Mouse (Mus musculus): ENCODE data around the gene Dnah9.

The Dnah9 gene

GRCm38 (mm10) chr11:66167801-66168651 lies at the start of gene Dnah9:
Dnah9 (minus strand) TSS chr11:66168551.
- no peak for DNase-seq

GRCm38 (mm10) chr11:66188627-66189287 lies 20.4 kb upstream of the Dnah9 start:
- no peak for DNase-seq

GRCm38 (mm10) chr11:66188146-66188545 lies 19.8 kb upstream of the Dnah9 start:
- DNase-seq, result no peak

- DNase-seq, result no peak
These were observed 9.4 kb upstream of the Dnah9 start for GRCm38 (mm10) chr11:66177781-66178180.

GRCm38 (mm10) chr11:66164022-66164421 lies 4.3 kb downstream of the Dnah9 start:
- no peak for DNase-seq

- DNase-seq, result no peak
These were observed 27.6 kb downstream of the Dnah9 start for GRCm38 (mm10) chr11:66140631-66141252.

- no peak for DNase-seq
These were observed 33.5 kb downstream of the Dnah9 start for GRCm38 (mm10) chr11:66134826-66135225.

GRCm38 (mm10) chr11:66126150-66126549 lies 42.2 kb downstream of the Dnah9 start:
- DNase-seq, result no peak

- DNase-seq, result no peak
These were observed 43.9 kb downstream of the Dnah9 start for GRCm38 (mm10) chr11:66124496-66124895.

GRCm38 (mm10) chr11:66122017-66122416 lies 46.3 kb downstream of the Dnah9 start:
- DNase-seq, result no peak

GRCm38 (mm10) chr11:66083663-66084254 lies 84.6 kb downstream of the Dnah9 start:
- no peak for DNase-seq

GRCm38 (mm10) chr11:66072921-66073320 lies 95.4 kb downstream of the Dnah9 start:
- DNase-seq, result no peak

GRCm38 (mm10) chr11:66058956-66059355 lies 109.4 kb downstream of the Dnah9 start:
- no peak for DNase-seq

GRCm38 (mm10) chr11:66051294-66051693 lies 117.1 kb downstream of the Dnah9 start:
- DNase-seq, result no peak

- no peak for DNase-seq
These were observed 119.2 kb downstream of the Dnah9 start for GRCm38 (mm10) chr11:66049146-66049545.

- DNase-seq, result no peak
These were observed 121.7 kb downstream of the Dnah9 start for GRCm38 (mm10) chr11:66046594-66047193.

GRCm38 (mm10) chr11:66043635-66044034 lies 124.7 kb downstream of the Dnah9 start:
- DNase-seq, result no peak

- DNase-seq, result no peak
These were observed 125.8 kb downstream of the Dnah9 start for GRCm38 (mm10) chr11:66042531-66042930.

- DNase-seq, result no peak
These were observed 142.6 kb downstream of the Dnah9 start for GRCm38 (mm10) chr11:66025728-66026127.

GRCm38 (mm10) chr11:65975871-65976270 lies 192.5 kb downstream of the Dnah9 start:
- DNase-seq, result no peak

GRCm38 (mm10) chr11:65930796-65931195 lies 237.6 kb downstream of the Dnah9 start:
- DNase-seq, result no peak

- DNase-seq, result no peak
These were observed 238.0 kb downstream of the Dnah9 start for GRCm38 (mm10) chr11:65930359-65930758.

GRCm38 (mm10) chr11:65927962-65928361 lies 240.4 kb downstream of the Dnah9 start:
- DNase-seq, result no peak

Data from thymus, postnatal 25 days (tissue).